In genomic region chr17:53462603-53463495, GRCm38 (mm10) we compare ENCODE assay signal across 8 mouse cellular contexts. TPM values are rescaled to one million over a fixed set of nuclear protein-coding genes. Genes with fewer than 3 reads are reported as not detected.
DNase-seq lines count a peak whose midpoint lies in the region; ATAC-seq and TF ChIP-seq lines count a peak whose summit lies in the region.

Gene Efhb (minus strand): TSS chr17:53463321.

- TF ChIP-seq CTCF in MEL (IDR thresholded peaks at IDR 0.05 in 2 of 3, conservative IDR thresholded peaks at IDR 0.05 in 1 of 3; ENCODE audit: control insufficient read depth in 1 of 3, insufficient read depth in 1 of 3, low read depth in 2 of 3, low read length in 3 of 3, poor library complexity in 1 of 3, severe bottlenecking in 1 of 3): no peak
- no peak for TF ChIP-seq CTCF in cerebellum, adult 2 months (IDR thresholded peaks at IDR 0.05; ENCODE audit: borderline replicate concordance, insufficient read depth, low read depth, low read length)
- no peak for TF ChIP-seq CTCF in layer of hippocampus, adult 2 months (conservative IDR thresholded peaks at IDR 0.05)
- TF ChIP-seq CTCF in lung, embryonic 14.5 days (IDR thresholded peaks at IDR 0.05; ENCODE audit: low read depth): no peak
- TF ChIP-seq CTCF in thymus, adult 2 months (IDR thresholded peaks at IDR 0.05; ENCODE audit: borderline replicate concordance, control insufficient read depth, extremely low read depth, insufficient read depth, low read length, poor library complexity): no peak

- peak within 1 kb of the TSS; percentile 68 for H3K4me2 ChIP-seq in lung, embryonic 14.5 days
- peak within 1 kb of the TSS; percentile 75 for H3K4me2 ChIP-seq in neural tube, embryonic 15.5 days

- DNase-seq in MEL (ENCODE audit: low read depth, low spot score): peak; percentile 63
- DNase-seq in cerebellum, adult 2 months: peak; percentile 56 to 62
- DNase-seq in layer of hippocampus, adult 2 months (ENCODE audit: low spot score in 2 of 2): peak; percentile 58 to 68
- peak; percentile 95 for DNase-seq in lung, embryonic 14.5 days
- DNase-seq in thymus, adult 2 months: peak; percentile 80

- H3K36me3 ChIP-seq in MEL (ENCODE audit: control insufficient read depth in 1 of 2, insufficient read depth in 2 of 2, low read length in 2 of 2): peaks cover 0 to 3% of the 10 kb centered on the region in 2 experiments; a peak in 2 of 4 replicates
- H3K36me3 ChIP-seq in lung, embryonic 14.5 days (ENCODE audit: insufficient read depth): no peaks in the 10 kb centered on the region
- no peaks in the 10 kb centered on the region for H3K36me3 ChIP-seq in neural tube, embryonic 15.5 days
- no peaks in the 10 kb centered on the region for H3K36me3 ChIP-seq in thymus, adult 2 months (ENCODE audit: control insufficient read depth, insufficient read depth, low read length)

- no peaks in the 10 kb centered on the region; a peak in 2 of 4 replicates for H3K27me3 ChIP-seq in MEL (ENCODE audit: control insufficient read depth in 1 of 2, insufficient read depth in 2 of 2, low read length in 2 of 2)
- H3K27me3 ChIP-seq in cerebellum, adult 2 months (ENCODE audit: control insufficient read depth, insufficient read depth, low read length): no peaks in the 10 kb centered on the region
- no peaks in the 10 kb centered on the region for H3K27me3 ChIP-seq in lung, embryonic 14.5 days (ENCODE audit: insufficient read depth, low read length)
- no peaks in the 10 kb centered on the region for H3K27me3 ChIP-seq in neural tube, embryonic 15.5 days (replicated peaks)
- H3K27me3 ChIP-seq in thymus, adult 2 months (ENCODE audit: control insufficient read depth, insufficient read depth, low read length): no peaks in the 10 kb centered on the region

- 15% methylated on average over 26 of the region's 26 CpGs for WGBS in cerebellum, adult 2 months
- 21% methylated on average over 26 of the region's 26 CpGs for WGBS in lung, embryonic 14.5 days
- 20% methylated on average over 26 of the region's 26 CpGs for WGBS in neural tube, embryonic 15.5 days
- WGBS in thymus, adult 2 months: 42% methylated on average over 26 of the region's 26 CpGs

- H3K4me3 ChIP-seq in MEL (ENCODE audit: control insufficient read depth in 1 of 2, insufficient read depth in 1 of 2, low read depth in 2 of 2, low read length in 2 of 2): peak within 1 kb of the TSS in 1 of 2 experiments; percentile 18; a peak in 1 of 4 replicates
- H3K4me3 ChIP-seq in cerebellum, adult 2 months (replicated peaks; ENCODE audit: insufficient read depth, low read depth, low read length): peak within 1 kb of the TSS; percentile 37
- peak within 1 kb of the TSS; percentile 54 for H3K4me3 ChIP-seq in layer of hippocampus, adult 2 months
- H3K4me3 ChIP-seq in lung, embryonic 14.5 days (ENCODE audit: low read depth, low read length): peak within 1 kb of the TSS; percentile 40
- H3K4me3 ChIP-seq in neural tube, embryonic 15.5 days (replicated peaks): peak within 1 kb of the TSS; percentile 44
- H3K4me3 ChIP-seq in thymus, adult 2 months (ENCODE audit: control insufficient read depth, insufficient read depth, low read length): peak within 1 kb of the TSS; percentile 30

- no peak for TF ChIP-seq RAD21 in MEL (IDR thresholded peaks at IDR 0.05; ENCODE audit: low read depth, low read length)

- H3K27ac ChIP-seq in MEL (ENCODE audit: control insufficient read depth, low read depth, low read length): no peak within 1 kb of the TSS
- no peak within 1 kb of the TSS for H3K27ac ChIP-seq in cerebellum, adult 2 months (ENCODE audit: insufficient read depth, low read length)
- H3K27ac ChIP-seq in layer of hippocampus, adult 2 months: no peak within 1 kb of the TSS
- H3K27ac ChIP-seq in lung, embryonic 14.5 days (ENCODE audit: low read depth): no peak within 1 kb of the TSS
- no peak within 1 kb of the TSS for H3K27ac ChIP-seq in neural tube, embryonic 15.5 days (replicated peaks)
- H3K27ac ChIP-seq in thymus, adult 2 months (ENCODE audit: control insufficient read depth, insufficient read depth, low read length): no peak within 1 kb of the TSS

- H3K79me2 ChIP-seq in MEL (ENCODE audit: control insufficient read depth, insufficient read depth, low read length, poor library complexity): no peaks in the 10 kb centered on the region

- no peaks in the 10 kb centered on the region for H3K9me3 ChIP-seq in MEL (replicated peaks; ENCODE audit: insufficient read depth, low read length)
- no peaks in the 10 kb centered on the region for H3K9me3 ChIP-seq in lung, embryonic 14.5 days (ENCODE audit: low read depth, low read length)
- no peaks in the 10 kb centered on the region for H3K9me3 ChIP-seq in neural tube, embryonic 15.5 days (replicated peaks)

- TF ChIP-seq EP300 in MEL (IDR thresholded peaks at IDR 0.05; ENCODE audit: low read depth in 1 of 2, low read length in 2 of 2): no peak

- no peak within 1 kb of the TSS for H3K9ac ChIP-seq in MEL (ENCODE audit: control insufficient read depth, low read depth, low read length, poor library complexity, severe bottlenecking)
- H3K9ac ChIP-seq in lung, embryonic 14.5 days: peak within 1 kb of the TSS; percentile 45
- peak within 1 kb of the TSS; percentile 40 for H3K9ac ChIP-seq in neural tube, embryonic 15.5 days (replicated peaks)

- TF ChIP-seq POLR2A in MEL (IDR thresholded peaks at IDR 0.05; ENCODE audit: control insufficient read depth in 1 of 2, insufficient read depth in 1 of 2, low read depth in 1 of 2, low read length in 2 of 2, poor library complexity in 1 of 2): no peak
- TF ChIP-seq POLR2A in cerebellum, adult 2 months (IDR thresholded peaks at IDR 0.05; ENCODE audit: borderline replicate concordance, insufficient read depth, low read length): no peak
- TF ChIP-seq POLR2A in thymus, adult 2 months (IDR thresholded peaks at IDR 0.05; ENCODE audit: control insufficient read depth, extremely low read depth, insufficient read depth, low read length, poor library complexity): no peak

- peaks cover 0 to 7% of the 10 kb centered on the region in 2 experiments; a peak in 2 of 4 replicates for H3K4me1 ChIP-seq in MEL (ENCODE audit: control insufficient read depth in 1 of 2, insufficient read depth in 2 of 2, low read length in 2 of 2)
- no peaks in the 10 kb centered on the region for H3K4me1 ChIP-seq in cerebellum, adult 2 months (ENCODE audit: control insufficient read depth, insufficient read depth, low read length)
- H3K4me1 ChIP-seq in lung, embryonic 14.5 days (ENCODE audit: insufficient read depth): no peaks in the 10 kb centered on the region; the same call in 1 of the 2 replicates
- peaks cover 11% of the 10 kb centered on the region for H3K4me1 ChIP-seq in neural tube, embryonic 15.5 days
- H3K4me1 ChIP-seq in thymus, adult 2 months (replicated peaks; ENCODE audit: control insufficient read depth, insufficient read depth, low read length): peaks cover 8% of the 10 kb centered on the region

- peak; percentile 96 for ATAC-seq in frontal cortex, adult (ENCODE audit: low TSS enrichment)
- ATAC-seq in hematopoietic stem cell, adult 5-6 weeks (replicated peaks in 1 of 2; ENCODE audit: insufficient read depth in 1 of 2, low FRiP score in 2 of 2, low TSS enrichment in 1 of 2, low read depth in 1 of 2, poor library complexity in 2 of 2, severe bottlenecking in 2 of 2): peak; percentile 89 to 91
- ATAC-seq in lung, embryonic 14.5 days (ENCODE audit: insufficient read depth): peak; percentile 98
- ATAC-seq in neural tube, embryonic 15.5 days (ENCODE audit: low FRiP score): peak; percentile 97

TF ChIP-seq in MEL, 35 proteins besides CTCF, POLR2A, EP300 and RAD21:
- TF ChIP-seq MXI1 (IDR thresholded peaks at IDR 0.05; ENCODE audit: low read depth, low read length) (no peak), GABPA (IDR thresholded peaks at IDR 0.05; ENCODE audit: low read depth, low read length) (no peak), ZC3H11A (IDR thresholded peaks at IDR 0.05; ENCODE audit: low read depth, low read length) (no peak), USF1 (IDR thresholded peaks at IDR 0.05; ENCODE audit: low read depth, low read length) (no peak), HCFC1 (IDR thresholded peaks at IDR 0.05; ENCODE audit: low read depth, low read length) (no peak), MAX (IDR thresholded peaks at IDR 0.05; ENCODE audit: low read length) (no peak), ZKSCAN1 (IDR thresholded peaks at IDR 0.05; ENCODE audit: low read depth, low read length) (no peak), MAZ (IDR thresholded peaks at IDR 0.05; ENCODE audit: low read depth, low read length) (no peak), SIN3A (IDR thresholded peaks at IDR 0.05; ENCODE audit: low read length) (no peak), ETS1 (IDR thresholded peaks at IDR 0.05; ENCODE audit: low read depth, low read length) (no peak), USF2 (IDR thresholded peaks at IDR 0.05; ENCODE audit: borderline replicate concordance in 1 of 2, insufficient read depth in 1 of 2, low read depth in 1 of 2, low read length in 2 of 2) (no peak), TBP (IDR thresholded peaks at IDR 0.05; ENCODE audit: low read depth, low read length) (no peak)

RNA-seq across cellular contexts. Expression of gene Efhb, which starts in this region (rescaled TPM):
- total RNA-seq in MEL (2012; rRNA removed): not detected in 2 replicates
- not detected for polyA plus RNA-seq in MEL (2012; ENCODE audit: insufficient read depth in 1 of 2, insufficient read length in 2 of 2, low read depth in 1 of 2, low replicate concordance in 2 of 2, missing spikeins in 1 of 2)
- 0.32 and 0.34 TPM in 2 replicates for polyA plus RNA-seq in cerebellum, adult 2 months (2012; rRNA removed)
- not detected in 2 replicates for total RNA-seq in hematopoietic stem cell, adult 5-6 weeks (2017)
- under 1 TPM; 0.25 to 0.44 TPM for total RNA-seq in layer of hippocampus, adult 2 months (2021)
- polyA plus RNA-seq in lung, embryonic 14.5 days (2014; fragmentation: Nextera tagmentation; extraction: Ambion mirVana): 0.45 and 0.73 TPM in 2 replicates
- polyA plus RNA-seq in neural tube, embryonic 15.5 days (2015; fragmentation: Nextera tagmentation; extraction: Ambion mirVana): 0.56 and 0.66 TPM in 2 replicates
- 0.06 and 0.19 TPM in 2 replicates for polyA plus RNA-seq in thymus, adult 2 months (2012; rRNA removed)

Comparison
In these comparisons a context has a peak if more than half of its experiments do, and no peak if none do; other contexts are left out.
1. Peak in DNase-seq in MEL; RNA of the gene not detected or under 1 TPM.
2. Peak in DNase-seq and H3K4me3 ChIP-seq in cerebellum, adult 2 months; RNA of the gene not detected or under 1 TPM.
3. Peak in ATAC-seq in hematopoietic stem cell, adult 5-6 weeks; RNA of the gene not detected or under 1 TPM.
4. Peak in DNase-seq and H3K4me3 ChIP-seq in layer of hippocampus, adult 2 months; RNA of the gene not detected or under 1 TPM.
5. Peak in DNase-seq, ATAC-seq, H3K4me3 ChIP-seq, H3K9ac ChIP-seq and H3K4me2 ChIP-seq in lung, embryonic 14.5 days; RNA of the gene not detected or under 1 TPM.
6. Peak in ATAC-seq, H3K4me3 ChIP-seq, H3K9ac ChIP-seq and H3K4me2 ChIP-seq in neural tube, embryonic 15.5 days; RNA of the gene not detected or under 1 TPM.
7. Peak in DNase-seq and H3K4me3 ChIP-seq in thymus, adult 2 months; RNA of the gene not detected or under 1 TPM.